Mouse (Mus musculus): ENCODE measurements around the gene Cdh11.

Gene Cdh11

GRCm38 (mm10) chr8:102785592-102786416 lies at the start of gene Cdh11:
Gene Cdh11, minus strand, starts transcription at chr8:102785642.
- DNase-seq (ENCODE audit: low spot score), result no peak

GRCm38 (mm10) chr8:102813959-102814358 lies 28.5 kb upstream of the Cdh11 start:
- DNase-seq (ENCODE audit: low spot score), result no peak

GRCm38 (mm10) chr8:102790303-102790702 lies 4.9 kb upstream of the Cdh11 start:
- DNase-seq (ENCODE audit: low spot score), result no peak

DNA sequence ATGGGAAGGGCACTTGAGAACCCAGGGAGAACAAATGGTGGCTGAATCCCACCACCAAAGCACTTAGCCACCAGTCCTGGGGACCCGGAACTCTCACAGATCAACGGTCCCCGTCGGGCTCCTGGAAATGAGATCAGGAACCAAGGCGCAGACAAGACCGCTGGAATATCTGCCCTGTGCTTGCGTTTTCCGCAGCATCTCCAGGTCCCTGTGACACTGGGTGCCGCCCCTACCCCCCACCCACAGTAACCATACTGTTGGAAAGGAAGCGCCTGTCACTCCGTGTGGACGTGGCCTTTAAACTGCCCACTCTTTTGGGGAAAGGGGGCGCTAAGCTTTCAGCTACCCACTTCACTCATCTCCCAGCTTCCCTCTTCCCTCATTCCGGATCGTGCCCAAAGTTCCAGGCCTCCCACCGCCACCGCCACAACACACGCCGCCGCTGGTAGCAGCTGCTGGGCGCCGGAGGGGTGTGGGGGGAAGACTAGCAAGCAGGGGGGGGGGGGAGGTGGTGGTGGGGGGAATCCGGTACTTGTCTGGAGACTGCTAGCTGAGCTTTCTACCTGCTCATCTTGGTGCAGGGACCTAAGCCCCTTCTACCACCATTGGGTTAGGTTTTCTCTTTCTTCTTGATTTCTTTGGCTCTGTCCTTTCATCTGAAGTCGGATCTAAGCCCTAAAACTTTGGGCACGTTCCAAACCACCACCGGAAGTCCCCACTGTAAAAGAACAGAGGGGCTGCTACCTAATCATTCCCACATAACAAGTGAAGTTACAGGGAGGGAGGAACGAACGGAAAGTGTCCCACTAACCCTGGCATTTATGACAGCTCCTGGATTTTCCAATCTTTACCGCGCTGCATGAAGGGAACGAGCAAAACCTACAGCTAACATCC lies 1.3 kb upstream of the Cdh11 start:
- no peak for DNase-seq (ENCODE audit: low spot score)

GRCm38 (mm10) chr8:102784835-102785455 lies 497 bp downstream of the Cdh11 start:
- DNase-seq (ENCODE audit: low spot score), result no peak

DNA sequence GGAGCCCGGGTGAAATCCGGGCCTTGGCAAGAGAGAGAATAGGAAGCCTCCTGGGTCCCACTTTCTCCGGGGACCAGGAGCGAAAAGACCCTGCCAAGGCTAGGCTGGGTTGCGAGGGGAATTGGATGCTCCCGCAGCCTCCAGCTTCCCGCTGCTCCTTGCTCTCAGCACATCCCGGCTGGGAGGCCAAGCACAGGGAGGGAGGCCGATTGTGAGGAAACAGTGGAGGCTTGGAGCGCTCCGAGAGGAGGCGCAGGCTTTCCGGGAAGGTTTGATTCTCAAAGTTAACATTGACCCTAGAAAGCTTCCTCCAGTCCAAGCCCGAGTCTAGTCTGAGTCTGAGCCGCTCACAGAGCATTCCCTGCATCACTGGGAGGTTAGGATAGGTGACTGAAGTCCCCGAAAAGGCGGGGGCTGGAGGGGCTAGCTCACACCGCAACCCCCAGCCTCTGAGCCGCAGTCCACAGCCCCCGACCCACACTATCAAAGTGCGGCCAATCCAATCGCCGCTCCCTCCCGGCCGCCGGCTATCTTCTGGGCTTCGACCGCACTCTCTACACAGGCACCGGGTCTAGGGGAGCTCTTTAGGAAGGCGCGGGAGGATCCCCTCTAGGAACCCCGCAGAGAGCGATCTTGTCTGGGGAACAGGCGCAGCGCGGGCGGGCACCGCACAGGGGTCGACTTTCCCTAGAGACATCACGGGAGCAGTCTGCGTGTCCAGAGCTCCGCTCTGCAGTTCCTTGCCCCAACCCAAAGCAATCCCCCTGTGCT lies 1.4 kb downstream of the Cdh11 start:
- no peak for DNase-seq (ENCODE audit: low spot score)

GRCm38 (mm10) chr8:102782707-102783489 lies 2.5 kb downstream of the Cdh11 start:
- no peak for DNase-seq (ENCODE audit: low spot score)

GRCm38 (mm10) chr8:102780899-102781298 lies 4.5 kb downstream of the Cdh11 start:
- peak; percentile 12 for DNase-seq (ENCODE audit: low spot score)

- DNase-seq (ENCODE audit: low spot score), result no peak
Observed at GRCm38 (mm10) chr8:102774594-102774993, 10.8 kb downstream of the Cdh11 start.

DNA sequence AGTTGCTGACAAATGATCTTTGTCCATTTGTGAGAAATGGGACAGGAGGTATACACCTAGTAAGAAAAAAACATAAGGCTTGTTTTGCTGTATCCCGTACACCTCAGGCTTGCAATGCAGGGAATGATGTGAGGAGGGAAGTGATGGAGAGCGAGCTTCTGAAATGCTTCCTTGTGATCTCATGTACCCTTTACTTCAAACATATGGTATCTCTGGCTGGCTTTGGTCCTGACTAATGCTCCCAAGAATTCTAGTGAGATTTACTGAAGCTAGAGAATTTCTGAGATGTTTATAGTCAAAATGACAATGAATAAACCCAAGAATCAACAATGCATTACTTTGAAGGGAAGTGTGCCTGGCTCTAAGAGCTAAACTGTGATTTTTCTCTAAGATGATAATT lies 14.0 kb downstream of the Cdh11 start:
- DNase-seq (ENCODE audit: low spot score), result no peak

DNA sequence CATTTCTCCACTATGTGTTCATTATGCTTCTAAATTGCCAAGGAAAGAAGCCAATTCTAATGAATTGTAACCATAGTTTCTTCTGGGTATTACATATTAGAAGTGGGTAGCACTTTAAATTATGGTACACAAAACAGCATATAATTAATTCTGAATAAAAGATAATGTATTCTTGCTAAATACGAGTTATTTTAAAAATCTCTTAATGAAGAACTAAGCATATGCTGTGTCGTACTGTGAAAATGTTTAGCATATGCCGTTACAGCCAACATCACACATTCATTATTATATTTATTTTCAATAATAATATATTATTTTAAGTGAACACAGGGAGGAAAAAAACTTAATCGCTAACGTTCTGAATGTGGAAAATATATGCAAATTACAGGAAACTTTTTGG lies 31.6 kb downstream of the Cdh11 start:
- no peak for DNase-seq (ENCODE audit: low spot score)

DNA sequence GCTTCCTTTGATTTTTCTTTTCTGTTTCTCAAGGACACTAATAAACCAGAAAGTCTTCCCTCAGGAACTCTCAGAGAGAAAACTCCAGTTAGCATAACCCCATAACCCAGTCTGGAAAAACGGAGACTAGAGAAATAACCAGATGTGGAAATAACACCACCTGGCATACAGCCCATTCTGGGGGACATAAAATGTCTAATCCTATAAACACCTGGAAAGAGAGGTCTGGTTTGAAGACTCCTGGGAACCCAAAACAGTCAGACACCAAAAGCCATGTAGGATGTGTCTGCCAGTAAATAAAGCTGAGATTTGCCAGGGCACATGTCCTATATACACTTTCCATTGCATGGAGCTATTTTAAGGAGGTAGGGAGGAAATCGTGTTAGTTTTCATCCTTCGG lies 42.5 kb downstream of the Cdh11 start:
- DNase-seq (ENCODE audit: low spot score), result no peak

GRCm38 (mm10) chr8:102742008-102742591 lies 43.3 kb downstream of the Cdh11 start:
- DNase-seq (ENCODE audit: low spot score), result no peak

DNA sequence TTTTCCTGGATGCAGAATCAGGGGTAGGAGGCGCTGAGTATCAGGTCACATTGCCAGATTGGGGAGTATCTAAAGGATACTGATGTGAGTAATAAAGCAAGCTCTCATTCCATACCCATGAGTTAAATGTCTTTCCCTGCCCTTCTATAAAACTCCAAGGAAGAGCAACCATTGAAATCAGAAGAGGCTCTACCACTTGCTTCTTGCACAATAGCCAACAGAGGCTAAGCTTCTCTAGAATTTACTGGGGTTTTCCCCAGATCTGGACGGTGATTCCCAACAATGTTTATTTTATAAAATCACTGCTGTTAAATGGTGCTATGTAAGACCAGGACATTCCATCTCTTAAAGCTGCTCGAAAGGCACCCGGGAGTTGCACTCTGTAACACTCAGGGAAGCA lies 44.5 kb downstream of the Cdh11 start:
- DNase-seq (ENCODE audit: low spot score), result no peak

DNA sequence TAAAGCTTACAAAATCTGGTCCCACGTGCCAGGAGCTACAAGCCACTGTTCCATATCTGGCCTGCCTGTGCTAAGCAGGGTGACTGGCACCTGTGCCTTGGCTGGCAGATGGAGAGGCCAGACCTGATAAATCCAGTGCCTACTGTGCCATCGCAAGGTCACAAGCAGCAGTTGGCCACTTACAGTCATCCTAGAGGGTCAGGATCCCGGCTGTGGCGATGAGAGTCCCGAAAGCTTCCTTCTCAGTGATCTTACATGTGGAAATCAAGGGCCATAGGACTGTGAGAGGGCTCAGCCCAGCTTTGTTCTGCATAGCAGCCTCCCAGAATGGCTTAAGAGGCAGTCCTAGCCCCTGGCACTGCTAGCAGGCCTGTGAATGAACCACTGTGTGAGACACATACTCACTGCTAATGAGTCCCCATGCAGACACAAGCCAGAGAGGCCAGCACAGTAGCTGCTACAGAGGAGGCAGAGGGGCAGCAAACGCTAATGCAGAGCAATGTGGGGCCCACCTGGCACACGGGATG lies 46.4 kb downstream of the Cdh11 start:
- no peak for DNase-seq (ENCODE audit: low spot score)

GRCm38 (mm10) chr8:102738395-102738794 lies 47.0 kb downstream of the Cdh11 start:
- no peak for DNase-seq (ENCODE audit: low spot score)

- no peak for DNase-seq (ENCODE audit: low spot score)
Observed at GRCm38 (mm10) chr8:102734419-102734818, 51.0 kb downstream of the Cdh11 start.

DNA sequence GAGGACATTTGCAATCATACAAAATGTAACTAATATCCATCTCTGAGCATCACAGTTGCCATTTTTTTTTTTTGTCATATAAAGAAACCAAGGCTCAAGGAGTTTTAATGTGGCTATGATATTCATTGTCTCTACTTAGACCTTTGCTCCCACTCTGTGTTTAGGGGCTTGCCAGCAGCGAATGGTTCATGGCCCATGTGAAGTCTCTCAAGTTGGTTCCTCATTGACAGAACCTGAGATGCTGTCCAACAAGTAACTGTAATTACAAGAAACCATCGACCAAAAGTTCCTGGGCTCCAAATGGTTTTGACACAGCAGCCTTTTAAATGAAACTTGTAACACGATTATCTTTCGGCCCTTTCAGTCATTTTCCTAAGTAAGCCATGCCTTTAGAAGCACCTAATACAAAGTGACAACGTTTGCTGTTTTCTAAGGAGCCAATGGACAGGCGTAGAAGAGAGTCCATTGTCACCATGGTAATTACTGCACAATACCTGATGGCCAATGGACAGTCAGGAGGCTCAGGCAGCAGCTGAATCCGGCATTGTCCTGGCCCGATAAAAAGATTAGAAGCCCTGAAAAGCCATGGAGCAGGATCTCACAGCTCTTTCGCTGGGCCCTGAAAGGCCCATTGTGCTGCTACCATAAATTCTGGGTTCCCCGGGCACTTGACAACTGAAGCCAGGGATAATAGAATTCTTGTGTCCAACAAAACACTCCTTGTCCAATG lies 59.1 kb downstream of the Cdh11 start:
- DNase-seq (ENCODE audit: low spot score), result no peak

DNA sequence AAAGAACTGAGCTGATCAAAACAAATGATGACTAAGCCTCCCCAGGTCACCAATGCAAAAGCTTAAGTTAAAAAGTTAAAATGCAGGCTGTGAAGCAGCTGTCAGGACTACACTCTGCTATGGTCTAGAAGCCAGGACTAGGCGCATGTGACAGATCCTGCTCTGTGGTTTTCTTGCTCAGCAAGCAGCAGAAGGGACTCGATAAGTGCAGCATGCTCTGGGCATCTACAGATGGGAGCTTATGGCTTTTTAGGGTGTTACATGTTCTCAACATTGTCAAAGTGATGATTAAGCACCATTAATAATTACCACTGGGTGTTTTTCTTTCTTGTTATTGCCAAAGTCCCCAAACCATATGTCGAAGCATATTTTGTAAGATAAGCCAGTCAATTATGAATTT lies 59.9 kb downstream of the Cdh11 start:
- DNase-seq (ENCODE audit: low spot score), result no peak

- no peak for DNase-seq (ENCODE audit: low spot score)
Observed at GRCm38 (mm10) chr8:102715956-102716355, 69.5 kb downstream of the Cdh11 start.
